Mouse (Mus musculus): ENCODE measurements around the gene Zbtb16. TPM values are rescaled to one million over a fixed set of nuclear protein-coding genes. Genes with fewer than 3 reads are reported as not detected.

The Zbtb16 gene
- total RNA-seq, 2 experiments from 2014 or later, result 77.6 to 92.0 TPM

DNA sequence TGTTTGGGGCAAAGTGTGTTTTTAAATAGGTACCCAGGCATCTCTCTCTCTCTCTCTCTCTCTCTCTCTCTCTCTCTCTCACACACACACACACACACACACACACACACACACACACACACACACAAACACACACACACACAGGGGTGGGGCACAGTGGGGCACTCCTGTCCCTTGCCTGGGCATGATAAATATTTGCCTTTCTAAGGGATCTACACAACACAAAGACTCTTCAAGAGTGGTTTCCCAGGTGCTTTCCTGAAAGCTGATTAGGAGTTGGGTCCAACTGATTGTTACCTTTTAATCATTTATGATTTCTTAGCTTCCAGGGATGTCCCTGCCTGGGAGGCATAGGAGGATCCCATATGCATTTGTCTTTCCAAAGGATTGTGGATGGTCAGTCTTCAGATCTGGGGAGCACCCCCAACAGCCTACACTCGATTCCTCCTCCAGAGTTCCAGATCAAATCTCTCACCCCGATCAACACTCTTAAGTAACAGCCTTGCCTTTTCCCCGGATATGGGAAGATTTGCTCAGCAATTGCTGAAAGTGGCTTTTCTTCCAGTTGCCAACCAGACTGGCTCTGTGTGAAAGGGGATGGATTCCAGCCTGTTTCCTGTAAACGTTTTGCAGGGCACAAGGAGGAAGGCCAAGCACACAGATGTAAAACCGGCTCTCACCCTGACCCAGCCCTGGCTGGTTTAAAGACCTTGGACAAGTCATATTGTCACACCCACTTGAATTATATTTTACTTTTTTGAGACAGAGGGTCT, 90.5 kb downstream of the Zbtb16 start:
- no peak for DNase-seq (ENCODE audit: low spot score in 2 of 2)

DNA sequence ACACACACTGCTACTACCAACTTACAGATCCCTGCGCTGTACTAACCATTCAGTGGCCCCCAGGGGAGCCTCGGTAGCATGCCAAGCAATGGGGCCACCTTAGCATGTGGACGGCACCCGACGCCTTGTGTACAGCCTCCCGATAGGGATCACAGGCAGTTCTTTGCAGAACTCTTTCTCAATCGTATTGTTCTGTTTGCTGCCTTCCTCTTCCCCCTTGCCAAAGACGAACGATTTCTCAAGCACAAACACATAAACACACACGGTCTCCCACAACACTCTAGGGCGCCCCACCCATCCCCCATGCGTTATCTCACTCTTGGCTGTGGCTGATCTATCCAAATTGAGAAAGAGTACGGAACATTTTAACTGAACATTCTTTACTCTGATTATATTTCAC, 91.1 kb downstream of the Zbtb16 start:
- DNase-seq (ENCODE audit: low spot score in 2 of 2), result no peak

DNA sequence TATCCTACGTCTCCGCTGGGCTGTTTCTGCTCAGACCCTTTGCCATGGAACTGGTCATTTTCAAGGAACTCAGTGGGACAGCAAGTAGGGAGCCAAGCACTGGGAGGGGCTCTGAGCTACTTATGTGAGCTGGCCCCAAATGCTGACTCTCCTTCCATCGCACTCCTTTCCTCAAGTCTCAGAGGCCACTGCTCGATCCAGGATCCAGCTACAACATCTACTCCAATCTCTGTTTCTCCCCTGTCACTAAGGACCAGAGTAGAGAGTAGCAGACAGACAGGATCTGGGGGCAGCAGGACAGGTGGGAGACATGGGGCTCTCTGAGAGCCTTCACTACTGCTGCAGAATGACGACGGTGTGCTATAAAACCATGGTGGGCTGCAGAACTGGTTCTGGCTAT, 91.6 kb downstream of the Zbtb16 start:
- no peak for DNase-seq (ENCODE audit: low spot score in 2 of 2)

GRCm38 (mm10) chr9:48743338-48744285, 92.4 kb downstream of the Zbtb16 start:
- DNase-seq (ENCODE audit: low spot score in 2 of 2), result no peak

GRCm38 (mm10) chr9:48742150-48742549, 93.9 kb downstream of the Zbtb16 start:
- no peak for DNase-seq (ENCODE audit: low spot score in 2 of 2)

DNA sequence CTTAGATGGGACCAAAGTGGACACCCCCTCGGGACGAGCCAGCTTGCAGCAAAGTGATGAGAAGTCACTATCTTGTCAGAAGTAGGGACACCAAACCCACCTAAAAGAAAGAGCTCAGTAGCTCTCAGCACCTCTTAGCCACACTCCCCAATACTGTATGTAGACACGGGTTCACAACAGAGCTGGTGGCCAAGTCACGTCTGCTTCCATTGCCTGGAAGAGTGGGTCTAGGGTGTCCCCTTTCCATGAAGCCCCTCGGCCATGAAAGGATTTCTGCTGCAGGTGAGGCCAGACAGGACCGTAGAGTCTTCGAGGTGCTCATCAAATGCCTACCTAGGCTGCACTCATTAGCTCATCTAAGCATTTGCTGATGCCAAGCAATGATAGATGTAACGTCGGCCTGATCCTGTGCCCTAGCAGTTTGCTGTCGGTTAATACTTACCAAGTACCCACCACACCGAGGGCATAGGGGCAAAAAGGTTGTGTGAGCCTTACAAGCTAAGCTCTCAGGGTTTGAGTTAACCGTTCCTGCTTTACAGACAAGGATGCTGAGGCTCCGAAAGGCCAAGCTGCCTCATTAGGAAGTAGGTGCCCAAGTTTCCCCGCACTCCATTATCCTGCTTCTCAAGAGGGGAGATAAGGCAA, 94.5 kb downstream of the Zbtb16 start:
- DNase-seq (ENCODE audit: low spot score in 2 of 2), result no peak

- no peak for DNase-seq (ENCODE audit: low spot score in 2 of 2)
Observed at GRCm38 (mm10) chr9:48740732-48741255, 95.2 kb downstream of the Zbtb16 start.

DNA sequence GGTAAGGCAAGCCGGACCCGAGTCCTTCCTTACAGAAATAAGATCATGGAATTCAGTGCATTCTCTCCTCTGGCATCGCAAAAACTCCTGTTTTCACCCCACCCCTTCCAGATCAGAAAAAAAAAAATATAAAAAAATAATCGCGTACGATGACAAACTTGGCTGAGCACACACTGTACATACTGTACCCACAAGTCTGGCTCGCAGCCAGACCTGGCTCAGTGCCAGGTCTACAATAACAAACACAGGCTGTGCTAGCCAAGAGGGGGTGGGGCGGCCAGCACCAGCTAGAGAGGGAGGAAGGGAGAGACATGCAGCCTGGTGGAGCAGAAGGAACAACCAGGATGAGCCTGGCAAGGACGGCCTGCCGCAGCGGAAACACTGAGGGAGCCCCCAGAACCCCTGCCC, 95.9 kb downstream of the Zbtb16 start:
- DNase-seq (ENCODE audit: low spot score in 2 of 2), result peak; percentile 91 to 97

GRCm38 (mm10) chr9:48738795-48739476, 97.1 kb downstream of the Zbtb16 start:
- DNase-seq (ENCODE audit: low spot score in 2 of 2), result no peak

GRCm38 (mm10) chr9:48737911-48738310, 98.1 kb downstream of the Zbtb16 start:
- no peak for DNase-seq (ENCODE audit: low spot score in 2 of 2)

- peak; percentile 57 to 78 for DNase-seq (ENCODE audit: low spot score in 2 of 2)
Observed at GRCm38 (mm10) chr9:48737210-48737850, 98.7 kb downstream of the Zbtb16 start.

- DNase-seq (ENCODE audit: low spot score in 2 of 2), result no peak
Observed at GRCm38 (mm10) chr9:48736361-48737209, 99.4 kb downstream of the Zbtb16 start.

DNA sequence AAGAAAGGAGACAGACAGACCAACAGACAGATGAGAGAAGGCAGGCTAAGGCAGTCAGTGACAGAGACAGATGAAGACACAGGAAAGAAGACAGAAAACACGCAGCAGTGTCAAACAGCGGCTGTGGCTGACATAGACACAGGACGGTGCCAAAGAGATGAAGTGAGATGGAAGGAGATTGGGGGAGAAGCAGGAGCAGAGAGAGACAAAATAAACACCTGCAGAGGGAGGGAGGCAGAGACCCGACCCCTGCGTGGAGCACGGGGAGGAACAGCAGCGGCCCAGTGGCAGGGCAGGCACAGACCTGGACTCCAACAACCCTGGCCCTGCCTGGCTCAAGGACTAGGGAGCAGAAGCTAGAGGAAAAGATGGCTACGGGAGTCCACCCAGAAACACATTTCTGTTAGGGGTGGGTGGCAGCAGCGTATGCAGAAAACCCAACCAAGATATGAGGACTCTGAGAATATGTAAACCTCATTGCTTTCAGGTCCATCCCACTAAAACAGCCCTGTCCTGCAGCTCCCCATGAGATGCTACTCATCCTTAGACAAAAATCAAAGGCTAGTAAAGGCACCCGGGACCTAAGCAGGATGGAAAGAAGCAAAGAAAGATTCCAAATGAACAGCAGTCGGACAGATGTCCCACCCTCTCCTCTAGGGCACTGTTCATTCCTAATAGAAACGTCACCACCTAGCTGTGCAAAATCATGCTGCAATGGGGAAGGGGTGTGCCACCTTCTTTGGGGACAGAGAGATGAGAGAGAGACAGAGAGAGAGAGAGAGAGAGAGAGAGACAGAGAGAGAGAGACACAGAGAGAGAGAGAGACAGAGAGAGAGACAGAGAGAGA, 100.3 kb downstream of the Zbtb16 start:
- no peak for DNase-seq (ENCODE audit: low spot score in 2 of 2)

DNA sequence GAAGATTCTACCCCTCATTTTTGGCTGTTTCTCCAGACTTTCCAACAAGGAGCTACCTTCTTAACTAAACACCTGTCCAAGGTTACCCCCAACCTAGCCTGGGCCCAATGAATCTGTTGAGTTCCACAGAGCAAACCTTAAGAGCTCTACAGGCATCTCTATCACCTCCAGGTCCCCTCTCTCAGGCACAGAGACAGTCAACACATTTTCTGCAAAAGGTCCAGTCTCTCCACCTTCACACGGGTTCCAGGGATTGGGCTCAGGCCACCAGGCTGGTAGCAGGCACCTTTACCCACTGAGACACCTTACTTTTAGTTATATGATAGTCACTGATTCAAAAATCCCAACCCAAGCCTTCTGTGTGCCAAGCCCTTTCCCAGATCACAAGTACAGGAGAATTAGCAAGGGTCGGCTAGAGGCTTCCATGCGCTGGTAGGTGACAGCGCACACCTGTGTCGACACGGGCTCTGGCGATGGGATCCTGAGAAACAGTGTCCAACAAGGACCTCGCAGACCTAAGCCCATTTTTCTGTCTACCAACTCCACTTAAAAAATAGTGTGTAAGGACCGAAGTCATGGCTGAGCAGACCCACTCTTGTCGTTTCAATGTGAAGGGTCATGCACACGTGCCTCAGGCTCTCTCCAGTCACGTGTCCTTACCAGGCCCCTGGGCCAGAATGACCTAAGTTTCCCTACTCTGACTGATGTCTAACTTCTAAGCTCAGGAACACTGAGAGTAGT, 101.1 kb downstream of the Zbtb16 start:
- DNase-seq (ENCODE audit: low spot score in 2 of 2), result no peak

DNA sequence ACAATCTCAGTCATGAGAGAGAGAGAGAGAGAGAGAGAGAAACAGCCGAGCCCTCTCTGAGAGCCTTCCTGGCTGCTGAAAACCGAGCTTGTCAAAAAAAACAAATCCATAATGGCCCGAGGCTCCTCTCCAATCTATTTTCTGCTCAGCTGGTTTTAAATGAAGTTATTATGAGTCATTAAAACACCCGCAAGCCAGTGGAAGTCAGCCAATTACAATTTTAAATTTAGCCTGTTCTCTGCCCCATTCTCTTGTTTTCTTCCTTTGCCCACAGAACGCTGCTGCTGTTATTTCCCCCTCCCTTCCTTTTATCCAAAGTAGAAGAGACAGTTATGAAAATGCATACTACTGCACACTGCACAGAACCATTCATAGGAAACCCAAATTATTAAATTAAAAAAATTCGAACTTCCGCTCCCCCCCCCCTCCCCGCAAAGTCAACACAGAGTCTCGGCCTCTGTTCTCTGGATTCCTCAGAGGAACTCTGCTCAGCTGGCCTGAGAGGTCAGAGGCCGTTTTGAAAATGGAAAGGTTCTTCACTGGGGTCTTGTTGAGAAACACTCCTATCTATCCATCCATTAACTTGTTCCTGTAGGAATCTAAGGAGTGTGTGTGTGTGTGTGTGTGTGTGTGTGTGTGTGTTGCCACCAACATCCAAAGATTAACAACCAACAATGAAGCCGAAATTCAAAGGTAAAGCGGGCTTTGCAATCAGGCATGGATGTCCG, 102.0 kb downstream of the Zbtb16 start:
- no peak for DNase-seq (ENCODE audit: low spot score in 2 of 2)

GRCm38 (mm10) chr9:48733083-48733482, 102.9 kb downstream of the Zbtb16 start:
- DNase-seq (ENCODE audit: low spot score in 2 of 2), result no peak

Measured in adrenal gland, adult 18-20 months (tissue).